Mouse (Mus musculus): Measurements from ENCODE around the gene Hist1h2be. TPM values are rescaled to one million over a fixed set of nuclear protein-coding genes. Genes with fewer than 3 reads are reported as not detected.
"Not testable (repeated sequence)": the region's sequence is repeated elsewhere in the genome, so short reads cannot be mapped to it uniquely, and the experiment has no call there.

Hist1h2be gene
- polyA plus RNA-seq, 1 experiment from 2014 or later, result 1.6 TPM

DNA sequence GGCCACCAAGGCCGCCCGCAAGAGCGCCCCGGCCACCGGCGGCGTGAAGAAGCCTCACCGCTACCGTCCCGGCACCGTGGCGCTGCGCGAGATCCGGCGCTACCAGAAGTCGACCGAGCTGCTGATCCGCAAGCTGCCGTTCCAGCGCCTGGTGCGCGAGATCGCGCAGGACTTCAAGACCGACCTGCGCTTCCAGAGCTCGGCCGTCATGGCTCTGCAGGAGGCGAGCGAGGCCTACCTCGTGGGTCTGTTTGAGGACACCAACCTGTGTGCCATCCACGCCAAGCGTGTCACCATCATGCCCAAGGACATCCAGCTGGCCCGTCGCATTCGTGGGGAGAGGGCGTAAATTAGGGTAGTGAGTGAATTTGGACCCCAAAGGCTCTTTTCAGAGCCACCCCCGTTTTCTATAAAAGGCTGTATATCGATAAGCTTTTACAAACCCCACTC is 45.0 kb downstream of the Hist1h2be start:
- peak overlapping the region; percentile 42 for H3K4me3 ChIP-seq
- not testable (repeated sequence) for H3K36me3 ChIP-seq; H3K27me3 ChIP-seq; H3K9me3 ChIP-seq; ATAC-seq (ENCODE audit: low read depth)
- H3K4me1 ChIP-seq (replicated peaks), result peaks cover 39% of the 10 kb centered on the region
- under 1% methylated on average over 14 of the region's 40 CpGs for WGBS
- peak overlapping the region; percentile 81 for H3K4me2 ChIP-seq
- peak overlapping the region; percentile 78 for H3K9ac ChIP-seq
- peak overlapping the region; percentile 81 for H3K27ac ChIP-seq (replicated peaks)

GRCm38 (mm10) chr13:23575271-23575851 is 45.6 kb downstream of the Hist1h2be start, which contains the start of gene Hist1h3d:
Hist1h3d (plus strand) TSS chr13:23575763.
- Histone ChIP-seq H3K27ac (replicated peaks) (peak within 1 kb of the TSS; percentile 84), H3K4me3 (peak within 1 kb of the TSS; percentile 42)

DNA sequence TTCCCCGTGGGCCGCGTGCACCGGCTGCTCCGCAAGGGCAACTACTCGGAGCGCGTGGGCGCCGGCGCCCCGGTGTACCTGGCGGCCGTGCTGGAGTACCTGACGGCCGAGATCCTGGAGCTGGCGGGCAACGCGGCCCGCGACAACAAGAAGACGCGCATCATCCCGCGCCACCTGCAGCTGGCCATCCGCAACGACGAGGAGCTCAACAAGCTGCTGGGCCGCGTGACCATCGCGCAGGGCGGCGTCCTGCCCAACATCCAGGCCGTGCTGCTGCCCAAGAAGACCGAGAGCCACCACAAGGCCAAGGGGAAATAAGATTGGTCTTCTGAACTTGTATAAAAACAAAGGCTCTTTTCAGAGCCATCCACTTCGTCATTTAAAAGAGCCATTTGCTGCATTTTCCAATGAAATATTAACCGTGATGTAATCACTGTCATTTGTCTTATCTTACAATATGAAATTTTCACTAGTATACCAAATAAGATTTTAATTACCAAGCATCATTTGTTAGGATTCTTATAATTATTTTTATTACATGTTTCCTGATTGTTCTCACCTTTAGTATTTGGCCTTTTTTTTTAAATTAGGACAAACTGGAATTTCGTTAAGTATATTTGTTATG is 46.3 kb downstream of the Hist1h2be start:
- peaks cover 42% of the 10 kb centered on the region for H3K4me1 ChIP-seq (replicated peaks)
- H3K36me3 ChIP-seq, H3K9me3 ChIP-seq, H3K27me3 ChIP-seq: not testable (repeated sequence)
- H3K9ac ChIP-seq, result peak overlapping the region; percentile 59; the same call in 1 of the 2 replicates
- under 1% methylated on average over 7 of the region's 39 CpGs for WGBS
- ATAC-seq (ENCODE audit: low read depth), result peak; percentile 6; the same call in 1 of the 2 replicates
- H3K27ac ChIP-seq (replicated peaks), result peak overlapping the region; percentile 84
- H3K4me2 ChIP-seq, result peak overlapping the region; percentile 81
- peak overlapping the region; percentile 45 for H3K4me3 ChIP-seq

More at GRCm38 (mm10) chr13:23575271-23575851, 45.6 kb downstream of the Hist1h2be start, which contains the start of gene Hist1h3d:
- Histone ChIP-seq H3K4me2 (peak within 1 kb of the TSS; percentile 81), H3K36me3 (no peaks in the 10 kb centered on the region), H3K27me3 (no peaks in the 10 kb centered on the region), H3K9ac (peak within 1 kb of the TSS; percentile 78), H3K9me3 (no peaks in the 10 kb centered on the region), H3K4me1 (replicated peaks) (peaks cover 38% of the 10 kb centered on the region)
- under 1% methylated on average over 18 of the region's 18 CpGs for WGBS
- peak; percentile 60 for ATAC-seq (ENCODE audit: low read depth)

GRCm38 (mm10) chr13:23573898-23574524 is 46.9 kb downstream of the Hist1h2be start, which contains the start of the genes Hist1h2bf and Hist1h2ad:
Hist1h2bf (minus strand) TSS chr13:23574196.
Hist1h2ad (plus strand) TSS chr13:23574381.
- Histone ChIP-seq H3K4me3 (peak within 1 kb of the TSS; percentile 45), H3K4me2 (peak within 1 kb of the TSS; percentile 81), H3K4me1 (replicated peaks) (peaks cover 42% of the 10 kb centered on the region), H3K9ac (peak within 1 kb of the TSS; percentile 80), H3K27ac (replicated peaks) (peak within 1 kb of the TSS; percentile 84)
- ATAC-seq (ENCODE audit: low read depth), result peak; percentile 88
- H3K27me3 ChIP-seq, H3K9me3 ChIP-seq, H3K36me3 ChIP-seq: not testable (repeated sequence)
- WGBS, result under 1% methylated on average over 42 of the region's 42 CpGs

DNA sequence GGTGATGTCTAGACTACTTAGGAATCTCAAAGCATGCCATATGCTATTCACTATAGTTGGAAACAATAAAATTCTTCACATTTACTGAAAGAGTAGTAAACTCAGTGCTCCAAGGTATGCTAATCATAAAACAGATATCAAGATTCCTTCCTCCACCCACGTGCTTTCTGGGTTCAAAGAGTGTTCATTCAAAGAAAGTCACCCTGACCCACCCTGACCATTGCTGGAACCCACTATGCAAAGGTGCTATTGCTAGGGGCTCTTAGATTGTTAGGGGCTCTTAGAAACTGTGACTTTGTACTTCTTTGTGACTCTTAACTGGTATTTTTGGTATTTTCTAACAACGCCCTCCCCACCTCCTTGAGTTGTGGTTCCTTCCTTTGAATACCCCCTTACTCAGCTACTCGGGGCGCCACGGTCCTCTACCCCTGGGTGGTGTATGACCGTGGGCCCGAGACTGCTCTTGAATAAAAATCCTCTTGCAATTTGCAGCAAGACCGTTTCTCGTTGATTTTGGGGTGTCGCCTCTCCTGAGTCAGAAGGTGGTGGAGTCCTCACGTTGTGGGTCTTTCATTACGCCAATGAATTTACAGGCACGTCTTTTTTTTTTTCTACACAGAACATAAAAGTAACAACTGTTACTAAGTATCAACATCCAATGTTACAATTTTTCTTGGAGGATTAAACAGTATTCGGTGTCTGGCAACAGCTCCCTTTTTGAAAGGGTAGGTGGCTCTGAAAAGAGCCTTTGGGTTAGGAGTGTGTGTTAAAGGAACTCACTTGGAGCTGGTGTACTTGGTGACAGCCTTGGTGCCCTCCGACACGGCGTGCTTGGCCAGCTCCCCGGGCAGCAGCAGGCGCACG is 47.7 kb downstream of the Hist1h2be start:
- H3K4me2 ChIP-seq, result peak overlapping the region; percentile 81
- H3K36me3 ChIP-seq; ATAC-seq (ENCODE audit: low read depth); H3K9me3 ChIP-seq; H3K27me3 ChIP-seq: not testable (repeated sequence)
- peak overlapping the region; percentile 96 for H3K27ac ChIP-seq (replicated peaks)
- peak overlapping the region; percentile 80 for H3K9ac ChIP-seq
- WGBS, result 11% methylated on average over 20 of the region's 20 CpGs
- peak overlapping the region; percentile 45 for H3K4me3 ChIP-seq
- H3K4me1 ChIP-seq (replicated peaks), result peaks cover 42% of the 10 kb centered on the region

DNA sequence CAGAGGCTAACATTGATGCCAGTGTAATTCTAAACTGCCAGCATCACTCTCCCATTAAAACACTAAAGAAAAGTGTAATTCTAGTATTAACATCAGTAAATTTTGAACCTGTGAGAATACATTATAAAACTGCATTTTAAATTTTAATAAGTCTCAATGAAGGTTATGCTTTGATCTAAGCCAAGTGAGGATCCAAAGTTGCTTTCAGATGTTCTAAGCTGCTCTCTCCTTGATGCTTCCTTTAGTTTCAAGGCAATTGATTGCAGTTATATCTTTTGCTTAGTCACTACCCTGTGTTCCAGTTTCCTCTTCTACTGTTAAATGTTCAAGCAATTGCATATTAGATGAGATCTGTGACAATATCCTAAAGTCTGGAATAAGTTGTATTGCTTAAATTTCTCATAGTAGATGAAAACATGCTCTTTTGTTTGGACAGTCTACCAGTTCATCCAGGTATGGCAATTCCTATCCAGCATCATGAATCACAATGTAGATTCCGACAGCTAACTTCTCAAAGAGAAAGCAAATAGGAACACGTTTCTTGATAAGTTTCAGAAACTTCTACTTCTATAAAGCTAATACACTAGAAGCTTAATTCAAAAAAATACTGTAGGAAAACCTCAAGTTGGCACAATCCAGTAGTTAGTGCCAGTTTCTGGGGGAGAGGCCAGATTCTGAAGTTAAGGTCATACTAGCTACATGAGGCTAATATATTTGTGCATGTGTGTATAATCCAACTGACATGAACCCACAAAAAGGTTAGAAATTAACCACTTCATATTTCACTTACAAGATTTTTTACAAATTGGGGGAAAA is 48.5 kb downstream of the Hist1h2be start:
- Histone ChIP-seq H3K4me3 (peak overlapping the region; percentile 45), H3K27me3 (no peaks in the 10 kb centered on the region), H3K9me3 (no peaks in the 10 kb centered on the region), H3K36me3 (no peaks in the 10 kb centered on the region), H3K9ac (peak overlapping the region; percentile 80), H3K4me1 (replicated peaks) (peaks cover 42% of the 10 kb centered on the region), H3K27ac (replicated peaks) (peak overlapping the region; percentile 96), H3K4me2 (peak overlapping the region; percentile 81)
- no peak for ATAC-seq (ENCODE audit: low read depth)
- WGBS, result 35% methylated on average over 2 of the region's 2 CpGs

DNA sequence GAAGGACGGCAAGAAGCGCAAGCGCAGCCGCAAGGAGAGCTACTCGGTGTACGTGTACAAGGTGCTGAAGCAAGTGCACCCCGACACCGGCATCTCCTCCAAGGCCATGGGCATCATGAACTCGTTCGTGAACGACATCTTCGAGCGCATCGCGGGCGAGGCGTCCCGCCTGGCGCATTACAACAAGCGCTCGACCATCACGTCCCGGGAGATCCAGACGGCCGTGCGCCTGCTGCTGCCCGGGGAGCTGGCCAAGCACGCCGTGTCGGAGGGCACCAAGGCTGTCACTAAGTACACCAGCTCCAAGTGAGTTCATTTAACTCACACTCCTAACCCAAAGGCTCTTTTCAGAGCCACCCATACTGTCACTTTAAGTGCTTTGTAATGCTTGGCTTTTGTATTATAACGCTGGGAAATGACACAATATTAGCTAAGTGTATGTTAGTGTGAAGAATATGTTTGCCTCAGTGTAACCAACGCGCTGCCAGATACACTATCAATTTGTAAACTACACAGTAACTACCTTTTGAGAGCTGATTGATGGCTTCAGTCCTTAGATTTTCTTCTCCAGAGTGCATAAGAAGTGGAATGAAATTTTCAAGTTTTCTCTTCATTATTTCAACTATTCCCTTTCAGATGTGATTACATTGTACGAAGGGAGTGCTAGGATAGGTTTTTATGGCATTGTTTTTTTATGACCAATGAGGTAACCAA is 49.3 kb downstream of the Hist1h2be start:
- not testable (repeated sequence) for H3K9me3 ChIP-seq; H3K27me3 ChIP-seq; H3K36me3 ChIP-seq; ATAC-seq (ENCODE audit: low read depth)
- WGBS, result under 1% methylated on average over 14 of the region's 34 CpGs
- peak overlapping the region; percentile 96 for H3K27ac ChIP-seq (replicated peaks)
- H3K4me1 ChIP-seq (replicated peaks), result peaks cover 34% of the 10 kb centered on the region
- peak overlapping the region; percentile 80 for H3K9ac ChIP-seq
- peak overlapping the region; percentile 45 for H3K4me3 ChIP-seq
- peak overlapping the region; percentile 81 for H3K4me2 ChIP-seq

DNA sequence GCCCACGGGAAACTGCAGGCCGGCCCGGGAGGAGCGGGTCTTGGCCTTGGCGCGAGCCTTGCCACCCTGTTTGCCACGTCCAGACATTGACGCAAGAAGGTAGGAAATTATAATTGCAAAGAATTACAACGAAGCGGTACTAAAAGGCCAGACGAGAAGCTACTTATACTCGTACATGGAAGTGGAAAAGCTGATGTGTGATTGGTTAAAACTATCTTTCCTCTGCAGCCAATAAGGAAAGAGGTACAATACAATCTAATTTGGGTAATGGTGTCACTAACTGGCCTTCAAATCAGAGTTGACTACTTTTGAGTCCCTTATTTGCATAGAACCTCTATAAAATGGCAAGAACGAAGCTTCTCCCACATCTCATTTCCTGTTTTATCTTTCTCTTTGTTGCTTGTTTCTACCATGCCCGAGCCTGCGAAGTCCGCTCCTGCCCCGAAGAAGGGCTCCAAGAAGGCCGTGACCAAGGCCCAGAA is 49.9 kb downstream of the Hist1h2be start, which contains the start of the genes Hist1h2ae and Hist1h2bg:
Gene Hist1h2ae, minus strand, starts transcription at position 199 of the 482 bp plus-strand sequence.
Gene Hist1h2bg, plus strand, starts transcription at position 375 of the 482 bp plus-strand sequence.
- ATAC-seq (ENCODE audit: low read depth), result peak; percentile 91
- H3K9me3 ChIP-seq, result no peaks in the 10 kb centered on the region
- no peaks in the 10 kb centered on the region for H3K27me3 ChIP-seq
- peaks cover 28% of the 10 kb centered on the region for H3K4me1 ChIP-seq (replicated peaks)
- 0% methylated on average over 18 of the region's 18 CpGs for WGBS
- H3K27ac ChIP-seq (replicated peaks), result peak within 1 kb of the TSS; percentile 96
- peak within 1 kb of the TSS; percentile 80 for H3K9ac ChIP-seq
- peak within 1 kb of the TSS; percentile 81 for H3K4me2 ChIP-seq
- no peaks in the 10 kb centered on the region for H3K36me3 ChIP-seq
- peak within 1 kb of the TSS; percentile 45 for H3K4me3 ChIP-seq

GRCm38 (mm10) chr13:23570261-23571021 is 50.5 kb downstream of the Hist1h2be start:
- peak; percentile 30 for ATAC-seq (ENCODE audit: low read depth)
- Histone ChIP-seq H3K4me2 (peak overlapping the region; percentile 81), H3K9ac (peak overlapping the region; percentile 67), H3K27ac (replicated peaks) (peak overlapping the region; percentile 96), H3K4me3 (peak overlapping the region; percentile 45), H3K4me1 (replicated peaks) (peaks cover 27% of the 10 kb centered on the region)
- H3K27me3 ChIP-seq, H3K36me3 ChIP-seq, H3K9me3 ChIP-seq: not testable (repeated sequence)
- 1% methylated on average over 27 of the region's 41 CpGs for WGBS

DNA sequence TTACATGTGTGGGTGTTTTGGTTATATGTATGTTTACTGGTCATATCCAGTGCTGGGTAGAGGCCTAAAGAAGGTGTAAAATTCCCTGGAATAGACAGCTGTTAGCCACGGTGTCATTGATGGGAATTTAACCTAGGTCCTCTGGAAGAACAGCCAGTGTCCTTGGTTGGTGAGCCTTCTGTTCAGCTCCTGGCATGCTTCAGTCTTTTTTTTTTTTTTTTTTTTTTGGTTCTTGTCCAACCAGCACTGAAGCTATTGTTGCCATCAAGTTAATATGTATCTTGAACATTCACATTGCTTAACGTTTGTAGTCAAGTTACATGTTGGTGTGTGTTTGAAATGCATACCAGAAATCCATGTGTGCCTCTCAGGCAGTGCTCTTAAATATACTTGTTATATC is 56.4 kb downstream of the Hist1h2be start:
- Histone ChIP-seq H3K4me1 (replicated peaks) (peaks cover 3% of the 10 kb centered on the region; the same call in 1 of the 2 replicates), H3K9ac (no peak overlapping the region), H3K4me3 (no peak overlapping the region), H3K9me3 (no peaks in the 10 kb centered on the region), H3K27me3 (no peaks in the 10 kb centered on the region), H3K36me3 (no peaks in the 10 kb centered on the region), H3K27ac (replicated peaks) (peak overlapping the region; percentile 98), H3K4me2 (no peak overlapping the region)
- no peak for ATAC-seq (ENCODE audit: low read depth)
- 82% methylated on average over 2 of the region's 2 CpGs for WGBS

Data from neural tube, embryonic 13.5 days (tissue).